Mouse (Mus musculus) bone marrow, adult 2 months (tissue): ENCODE results near the gene Tmem216.

Source experiments
- CTCF ChIP-seq: fragments of 200-500 bp; IDR thresholded peaks from 2 replicates; pipeline ENCODE4 v1.5.1; 2011; ENCODE audit warnings: low read length, control low read depth; ENCODE audit not compliant: control insufficient read depth, insufficient read depth
- POLR2A ChIP-seq: fragments of 200-500 bp; IDR thresholded peaks from 2 replicates; pipeline ENCODE4 v1.6.1; 2011; ENCODE audit warnings: low read depth, mild to moderate bottlenecking, control low read depth, low read length, borderline replicate concordance; ENCODE audit not compliant: control insufficient read depth

- TF ChIP-seq CTCF (no peak), POLR2A (no peak)
Measured at GRCm38 (mm10) chr19:10539454-10539853, 16.6 kb downstream of the Tmem216 start.
